Mouse (Mus musculus) kidney, embryonic 15.5 days (tissue): ENCODE data around the gene Fem1a. TPM values are rescaled to one million over a fixed set of nuclear protein-coding genes. Genes with fewer than 3 reads are reported as not detected.

ENCODE experiments used
- ATAC-seq: fragments of 200-750 bp; cut with Nextera tagmentation; replicated peaks from 2 replicates; pipeline ENCODE4 v1.8.0; 2017; ENCODE audit warnings: moderate TSS enrichment; ENCODE audit not compliant: low FRiP score
- H3K27ac ChIP-seq: fragments of 300-500 bp; sonication (generic); 2 replicates; pipeline ENCODE4 v1.5.1; 2015; ENCODE audit warnings: mild to moderate bottlenecking, inconsistent platforms
- H3K27me3 ChIP-seq: fragments of 300-500 bp; sonication (generic); 2 replicates; pipeline ENCODE4 v1.6.1; 2015; ENCODE audit warnings: inconsistent platforms
- H3K36me3 ChIP-seq: fragments of 300-500 bp; sonication (generic); 2 replicates; pipeline ENCODE4 v1.6.1; 2015; ENCODE audit warnings: inconsistent platforms
- H3K4me1 ChIP-seq: fragments of 300-500 bp; sonication (generic); 2 replicates; pipeline ENCODE4 v1.6.1; 2015; ENCODE audit warnings: inconsistent platforms
- H3K4me2 ChIP-seq: fragments of 300-500 bp; sonication (generic); 2 replicates; pipeline ENCODE4 v1.6.1; 2015; ENCODE audit warnings: moderate library complexity, mild to moderate bottlenecking, inconsistent platforms
- H3K4me3 ChIP-seq: fragments of 300-500 bp; sonication (generic); replicated peaks from 2 replicates; pipeline ENCODE4 v1.5.1; 2015; ENCODE audit warnings: mild to moderate bottlenecking, inconsistent platforms
- H3K9ac ChIP-seq: fragments of 300-500 bp; sonication (generic); 2 replicates; pipeline ENCODE4 v1.6.1; 2015; ENCODE audit warnings: mild to moderate bottlenecking, inconsistent platforms
- H3K9me3 ChIP-seq: fragments of 300-500 bp; sonication (generic); replicated peaks from 2 replicates; pipeline ENCODE4 v1.6.1; 2016; ENCODE audit warnings: inconsistent platforms
- WGBS: fragments of 180-500 bp; shearing (Covaris S2); methylation state at CpG from one replicate; pipeline ENCODE4 v1.1.7; 2015; ENCODE audit warnings: mixed read lengths; 5-methylcytosine and 5-hydroxymethylcytosine counted together
- polyA plus RNA-seq: library from polyadenylated mRNA; unstranded; fragments of >200 nt; fragmentation: Nextera tagmentation; extraction: Ambion mirVana; gene quantifications from 2 replicates; pipeline ENCODE4 v1.2.1, GENCODE M21; 2015

The Fem1a gene
- polyA plus RNA-seq, 1 experiment from 2014 or later: 13.1 TPM

- Histone ChIP-seq H3K27me3 (no peaks in the 10 kb centered on the region), H3K4me2 (no peak overlapping the region), H3K4me3 (no peak overlapping the region), H3K9me3 (no peaks in the 10 kb centered on the region), H3K9ac (no peak overlapping the region), H3K27ac (no peak overlapping the region), H3K4me1 (peaks cover 21% of the 10 kb centered on the region), H3K36me3 (no peaks in the 10 kb centered on the region)
- ATAC-seq: no peak
- WGBS: 71% methylated on average over 1 of the region's 1 CpGs
These were observed 39.6 kb downstream of the Fem1a start for GRCm38 (mm10) chr17:56296201-56296600.

- WGBS: 98% methylated on average over 1 of the region's 1 CpGs
These were observed 41.6 kb downstream of the Fem1a start for GRCm38 (mm10) chr17:56298238-56298637.

GRCm38 (mm10) chr17:56300186-56300585 lies 43.6 kb downstream of the Fem1a start, which contains the start of gene Arrdc5:
Gene Arrdc5 (minus strand): TSS chr17:56300286.
- Histone ChIP-seq H3K9ac (no peak within 1 kb of the TSS), H3K4me1 (peaks cover 26% of the 10 kb centered on the region), H3K4me2 (no peak within 1 kb of the TSS), H3K9me3 (no peaks in the 10 kb centered on the region), H3K36me3 (no peaks in the 10 kb centered on the region), H3K27ac (no peak within 1 kb of the TSS), H3K4me3 (no peak within 1 kb of the TSS), H3K27me3 (no peaks in the 10 kb centered on the region)
- 87% methylated on average over 9 of the region's 9 CpGs for WGBS
- no peak for ATAC-seq

More at GRCm38 (mm10) chr17:56298238-56298637, 41.6 kb downstream of the Fem1a start:
- Histone ChIP-seq H3K27ac (no peak overlapping the region), H3K9ac (no peak overlapping the region), H3K4me1 (peaks cover 15% of the 10 kb centered on the region), H3K4me3 (no peak overlapping the region), H3K9me3 (no peaks in the 10 kb centered on the region), H3K4me2 (no peak overlapping the region), H3K27me3 (no peaks in the 10 kb centered on the region), H3K36me3 (no peaks in the 10 kb centered on the region)
- no peak for ATAC-seq

- peak overlapping the region; percentile 98 for H3K27ac ChIP-seq
- ATAC-seq: peak; percentile 69
- H3K27me3 ChIP-seq: no peaks in the 10 kb centered on the region
- 15% methylated on average over 13 of the region's 13 CpGs for WGBS
- H3K9me3 ChIP-seq: no peaks in the 10 kb centered on the region
- peak overlapping the region; percentile 79 for H3K9ac ChIP-seq
- H3K4me2 ChIP-seq: peak overlapping the region; percentile 99
- H3K36me3 ChIP-seq: peaks cover 21% of the 10 kb centered on the region
- H3K4me1 ChIP-seq: peaks cover 49% of the 10 kb centered on the region
- H3K4me3 ChIP-seq: peak overlapping the region; percentile 88
These were observed 45.9 kb downstream of the Fem1a start for GRCm38 (mm10) chr17:56302363-56302996.

- Histone ChIP-seq H3K4me3 (peak within 1 kb of the TSS; percentile 88), H3K9me3 (no peaks in the 10 kb centered on the region), H3K4me1 (peaks cover 58% of the 10 kb centered on the region), H3K9ac (peak within 1 kb of the TSS; percentile 79), H3K27me3 (no peaks in the 10 kb centered on the region), H3K36me3 (peaks cover 29% of the 10 kb centered on the region), H3K27ac (peak within 1 kb of the TSS; percentile 98), H3K4me2 (peak within 1 kb of the TSS; percentile 99)
- ATAC-seq: peak; percentile 84
- WGBS: under 1% methylated on average over 43 of the region's 43 CpGs
These were observed 46.7 kb downstream of the Fem1a start, which contains the start of gene Uhrf1 for GRCm38 (mm10) chr17:56303160-56303846. Gene Uhrf1 (plus strand): TSS chr17:56303321.

- no peaks in the 10 kb centered on the region for H3K27me3 ChIP-seq
- H3K9me3 ChIP-seq: no peaks in the 10 kb centered on the region
- ATAC-seq: peak; percentile 85
- H3K4me1 ChIP-seq: peaks cover 65% of the 10 kb centered on the region
- H3K9ac ChIP-seq: peak overlapping the region; percentile 79
- under 1% methylated on average over 68 of the region's 68 CpGs for WGBS
- peaks cover 36% of the 10 kb centered on the region for H3K36me3 ChIP-seq
- peak overlapping the region; percentile 88 for H3K4me3 ChIP-seq
- peak overlapping the region; percentile 98 for H3K27ac ChIP-seq
- H3K4me2 ChIP-seq: peak overlapping the region; percentile 99
These were observed 47.4 kb downstream of the Fem1a start for GRCm38 (mm10) chr17:56303847-56304586.

- Histone ChIP-seq H3K9ac (peak overlapping the region; percentile 79), H3K4me2 (peak overlapping the region; percentile 99), H3K4me1 (peaks cover 66% of the 10 kb centered on the region), H3K9me3 (no peaks in the 10 kb centered on the region), H3K36me3 (peaks cover 43% of the 10 kb centered on the region), H3K4me3 (peak overlapping the region; percentile 88), H3K27me3 (no peaks in the 10 kb centered on the region), H3K27ac (peak overlapping the region; percentile 98)
- ATAC-seq: no peak
- WGBS: 3% methylated on average over 11 of the region's 11 CpGs
These were observed 48.1 kb downstream of the Fem1a start for GRCm38 (mm10) chr17:56304718-56305117.

- peaks cover 47% of the 10 kb centered on the region for H3K36me3 ChIP-seq
- peak overlapping the region; percentile 99 for H3K4me2 ChIP-seq
- peak overlapping the region; percentile 79 for H3K9ac ChIP-seq
- peak overlapping the region; percentile 88 for H3K4me3 ChIP-seq
- H3K9me3 ChIP-seq: no peaks in the 10 kb centered on the region
- peak overlapping the region; percentile 98 for H3K27ac ChIP-seq
- no peak for ATAC-seq
- H3K4me1 ChIP-seq: peaks cover 66% of the 10 kb centered on the region
- no peaks in the 10 kb centered on the region for H3K27me3 ChIP-seq
- WGBS: 13% methylated on average over 9 of the region's 9 CpGs
These were observed 48.5 kb downstream of the Fem1a start for GRCm38 (mm10) chr17:56305156-56305555.

GRCm38 (mm10) chr17:56305826-56306225 lies 49.2 kb downstream of the Fem1a start:
- Histone ChIP-seq H3K27me3 (no peaks in the 10 kb centered on the region), H3K4me3 (peak overlapping the region; percentile 88), H3K9me3 (no peaks in the 10 kb centered on the region), H3K4me1 (peaks cover 66% of the 10 kb centered on the region), H3K9ac (peak overlapping the region; percentile 79), H3K27ac (peak overlapping the region; percentile 98), H3K4me2 (peak overlapping the region; percentile 99), H3K36me3 (peaks cover 54% of the 10 kb centered on the region)
- no peak for ATAC-seq
- WGBS: 38% methylated on average over 8 of the region's 8 CpGs

GRCm38 (mm10) chr17:56308088-56308487 lies 51.5 kb downstream of the Fem1a start:
- WGBS: 42% methylated on average over 6 of the region's 6 CpGs
- no peaks in the 10 kb centered on the region for H3K27me3 ChIP-seq
- 0 out of 2 replicates have a peak, but pooled peaks have one; percentile 13 for ATAC-seq
- H3K9ac ChIP-seq: no peak overlapping the region; the same call in 1 of the 2 replicates
- peaks cover 53% of the 10 kb centered on the region for H3K4me1 ChIP-seq
- H3K4me2 ChIP-seq: no peak overlapping the region
- H3K27ac ChIP-seq: peak overlapping the region; percentile 98
- H3K9me3 ChIP-seq: no peaks in the 10 kb centered on the region
- peaks cover 77% of the 10 kb centered on the region for H3K36me3 ChIP-seq
- peak overlapping the region; percentile 88; the same call in 1 of the 2 replicates for H3K4me3 ChIP-seq

- 0 out of 2 replicates have a peak overlapping the region, but pooled peaks have one; percentile 7 for H3K9ac ChIP-seq
- peaks cover 47% of the 10 kb centered on the region for H3K4me1 ChIP-seq
- peaks cover 90% of the 10 kb centered on the region for H3K36me3 ChIP-seq
- H3K27ac ChIP-seq: peak overlapping the region; percentile 98; the same call in 1 of the 2 replicates
- H3K4me2 ChIP-seq: no peak overlapping the region
- no peak for ATAC-seq
- 79% methylated on average over 15 of the region's 15 CpGs for WGBS
- H3K9me3 ChIP-seq: no peaks in the 10 kb centered on the region
- no peaks in the 10 kb centered on the region for H3K27me3 ChIP-seq
- no peak overlapping the region for H3K4me3 ChIP-seq
These were observed 52.8 kb downstream of the Fem1a start for GRCm38 (mm10) chr17:56309191-56309945.
